ENCODE assay signal across 13 mouse cellular contexts in the genomic region with DNA sequence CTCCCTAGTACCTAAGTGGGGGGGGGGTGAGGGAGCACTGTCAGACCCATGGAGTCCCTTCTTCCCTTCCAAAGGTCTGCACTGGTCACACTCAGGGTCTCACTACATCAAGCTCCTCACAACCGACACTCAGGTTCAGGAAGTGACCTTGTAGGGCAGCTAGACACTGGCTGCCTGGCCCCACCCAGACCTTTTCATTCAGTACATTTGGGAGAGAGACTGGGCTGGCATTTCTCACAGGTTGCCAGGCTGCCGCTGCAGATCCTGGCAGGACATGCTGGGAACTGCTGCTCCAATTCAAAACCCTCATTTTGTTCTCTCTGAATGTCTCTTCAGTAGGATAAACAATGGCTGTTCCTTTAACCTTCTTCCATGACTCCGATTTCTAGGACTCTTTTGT.
A peak's percentile ranks its signal among the peaks of the same experiment; 100 is the strongest.
DNase-seq lines count a peak whose midpoint lies in the region; ATAC-seq and TF ChIP-seq lines count a peak whose summit lies in the region.
"Had no signal": no experiment of that assay in that cellular context is flagged by ENCODE, and none has a peak within 500 bp of the region (broad histone marks: within the 10 kb centered on the region; RNA-seq: fewer than 3 reads in every experiment).

No protein-coding gene starts in this region.

- no peaks in the 10 kb centered on the region for H3K9me3 ChIP-seq in heart, embryonic 16.5 days (replicated peaks; ENCODE audit: control insufficient read depth, low read length)
- no peaks in the 10 kb centered on the region for H3K9me3 ChIP-seq in forebrain, embryonic 15.5 days
- H3K9me3 ChIP-seq in midbrain, embryonic 14.5 days (ENCODE audit: control insufficient read depth, low read length): no peaks in the 10 kb centered on the region
- H3K9me3 ChIP-seq: limb, embryonic 13.5 days; stomach, embryonic 15.5 days had no signal

- no peaks in the 10 kb centered on the region for H3K27me3 ChIP-seq in heart, embryonic 16.5 days (ENCODE audit: control insufficient read depth, insufficient read depth, low read length)
- no peaks in the 10 kb centered on the region for H3K27me3 ChIP-seq in forebrain, embryonic 15.5 days
- no peaks in the 10 kb centered on the region for H3K27me3 ChIP-seq in midbrain, embryonic 14.5 days (ENCODE audit: control insufficient read depth, insufficient read depth, low read length)
- H3K27me3 ChIP-seq: limb, embryonic 13.5 days; stomach, embryonic 15.5 days had no signal

- TF ChIP-seq POLR2A in brain, embryonic 14.5 days (IDR thresholded peaks at IDR 0.05; ENCODE audit: borderline replicate concordance, extremely low read depth, insufficient read depth, insufficient read length, poor library complexity, severe bottlenecking): no peak

- DNase-seq in heart, adult 18-20 months: no peak
- DNase-seq in brain, embryonic 14.5 days (ENCODE audit: low read depth): peak; percentile 83
- DNase-seq in midbrain, embryonic 14.5 days: peak; percentile 51
- DNase-seq in urinary bladder, postnatal 4 days (ENCODE audit: low spot score in 2 of 2): no peak
- DNase-seq: lung, postnatal 10 days; right cerebral cortex, postnatal 25 days had no signal

- peaks cover 11% of the 10 kb centered on the region for H3K4me1 ChIP-seq in heart, embryonic 16.5 days (ENCODE audit: control insufficient read depth, insufficient read depth, low read length)
- peaks cover 60% of the 10 kb centered on the region for H3K4me1 ChIP-seq in forebrain, embryonic 15.5 days
- H3K4me1 ChIP-seq in midbrain, embryonic 14.5 days (ENCODE audit: control insufficient read depth, insufficient read depth, low read length): peaks cover 58% of the 10 kb centered on the region

- WGBS in heart, embryonic 16.5 days: 39% methylated on average over 3 of the region's 3 CpGs
- 6% methylated on average over 3 of the region's 3 CpGs for WGBS in forebrain, embryonic 15.5 days
- 8% methylated on average over 3 of the region's 3 CpGs for WGBS in midbrain, embryonic 14.5 days

- no peak overlapping the region for H3K4me2 ChIP-seq in heart, embryonic 16.5 days (ENCODE audit: low read depth, low read length)
- no peak overlapping the region for H3K4me2 ChIP-seq in forebrain, embryonic 15.5 days (replicated peaks)
- no peak overlapping the region for H3K4me2 ChIP-seq in midbrain, embryonic 14.5 days (ENCODE audit: low read length)
- H3K4me2 ChIP-seq: limb, embryonic 13.5 days; stomach, embryonic 15.5 days had no signal

- H3K27ac ChIP-seq in heart, embryonic 16.5 days (ENCODE audit: low read length): no peak overlapping the region
- H3K27ac ChIP-seq in forebrain, embryonic 15.5 days (replicated peaks): peak overlapping the region; percentile 73
- H3K27ac ChIP-seq in midbrain, embryonic 14.5 days (replicated peaks; ENCODE audit: low read depth, low read length): peak overlapping the region; percentile 43
- H3K27ac ChIP-seq: limb, embryonic 13.5 days; stomach, embryonic 15.5 days had no signal

- no peaks in the 10 kb centered on the region for H3K36me3 ChIP-seq in heart, embryonic 16.5 days (ENCODE audit: control insufficient read depth, insufficient read depth)
- no peaks in the 10 kb centered on the region for H3K36me3 ChIP-seq in forebrain, embryonic 15.5 days
- 0 out of 2 replicates have a peak, but pooled peaks cover 3% of the 10 kb centered on the region for H3K36me3 ChIP-seq in midbrain, embryonic 14.5 days (ENCODE audit: control insufficient read depth, insufficient read depth, low read length)
- H3K36me3 ChIP-seq: stomach, embryonic 15.5 days had no signal

- H3K4me3 ChIP-seq in heart, embryonic 16.5 days (ENCODE audit: low read length): no peak overlapping the region
- no peak overlapping the region for H3K4me3 ChIP-seq in forebrain, embryonic 15.5 days
- no peak overlapping the region for H3K4me3 ChIP-seq in midbrain, embryonic 14.5 days (replicated peaks; ENCODE audit: low read depth, low read length)
- H3K4me3 ChIP-seq: limb, embryonic 13.5 days; stomach, embryonic 15.5 days had no signal

- ATAC-seq in heart, embryonic 16.5 days (replicated peaks; ENCODE audit: extremely low read depth, insufficient read depth, low FRiP score): no peak
- ATAC-seq in forebrain, embryonic 15.5 days (replicated peaks): 0 out of 2 replicates have a peak, but pooled peaks have one; percentile 12
- ATAC-seq in midbrain, embryonic 14.5 days (ENCODE audit: low FRiP score, low TSS enrichment): peak; percentile 40
- ATAC-seq in inflammation-experienced regulatory T-cells, adult 6 months: no peak
- no peak for ATAC-seq in megakaryocyte-erythroid progenitor cell, adult 5-6 weeks (replicated peaks; ENCODE audit: low FRiP score, low TSS enrichment, poor library complexity, severe bottlenecking)
- ATAC-seq: CD4-positive, CD25-positive, alpha-beta regulatory T cell, adult 4 months had no signal

- H3K9ac ChIP-seq in heart, embryonic 16.5 days (ENCODE audit: low read length): peak overlapping the region; percentile 20; the same call in 1 of the 2 replicates
- H3K9ac ChIP-seq in forebrain, embryonic 15.5 days (replicated peaks): 0 out of 2 replicates have a peak overlapping the region, but pooled peaks have one; percentile 9
- no peak overlapping the region for H3K9ac ChIP-seq in midbrain, embryonic 14.5 days (replicated peaks; ENCODE audit: low read length)
- H3K9ac ChIP-seq: limb, embryonic 13.5 days; stomach, embryonic 15.5 days had no signal

- no peak for TF ChIP-seq CTCF in brain, embryonic 14.5 days (IDR thresholded peaks at IDR 0.05; ENCODE audit: borderline replicate concordance, extremely low read depth, insufficient read depth, insufficient read length)

Comparison
In these comparisons a context has a peak if more than half of its experiments do, and no peak if none do; other contexts are left out.
1. ATAC-seq: peak in forebrain, embryonic 15.5 days (single experiment) and midbrain, embryonic 14.5 days (single experiment); none in heart, embryonic 16.5 days (single experiment), inflammation-experienced regulatory T-cells, adult 6 months (single experiment) and megakaryocyte-erythroid progenitor cell, adult 5-6 weeks (single experiment).
2. DNase-seq: peak in brain, embryonic 14.5 days (single experiment) and midbrain, embryonic 14.5 days (single experiment); none in heart, adult 18-20 months (0 of 2) and urinary bladder, postnatal 4 days (0 of 2).